Mouse (Mus musculus) B cell, adult 62 days (primary cell): Measurements from ENCODE around the gene Gm5286. TPM values are rescaled to one million over a fixed set of nuclear protein-coding genes. Genes with fewer than 3 reads are reported as not detected.

ENCODE experiments used
- total RNA-seq: library from RNA; stranded (reverse); gene quantifications from 4 replicates; pipeline ENCODE4 v1.2.4, GENCODE M21; 2023

The Gm5286 gene
- not detected in 4 replicates for total RNA-seq

GRCm38 (mm10) chr3:94196414-94196813 is at the start of gene Gm5286:
Gene Gm5286, plus strand, starts transcription at chr3:94196714.

DNA sequence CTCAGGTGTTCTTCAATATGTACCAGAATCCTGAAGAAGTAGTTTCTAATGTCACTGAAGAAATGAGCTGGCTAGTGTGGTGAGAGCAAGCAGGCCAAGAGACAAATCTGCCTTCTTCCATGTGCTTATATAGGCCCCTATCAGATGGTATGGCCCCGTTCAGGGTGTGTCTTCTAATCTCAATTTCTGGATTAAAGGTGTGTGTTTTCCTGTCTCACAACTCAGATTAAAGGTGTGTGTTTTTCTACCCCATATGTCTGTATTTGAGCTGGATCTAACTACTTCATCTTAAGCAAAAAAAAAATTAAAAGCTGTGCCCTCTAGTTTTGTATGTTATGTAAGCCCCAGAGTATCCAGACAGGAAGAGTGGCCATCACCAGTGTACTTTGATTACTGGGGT is 18.4 kb upstream of the Gm5286 start, which contains the start of gene Gm10696:
TSS of gene Gm10696 (minus strand) at position 101 of the 400 bp plus-strand sequence.

Other genes starting within 250 kb of the Gm5286 start
- gene Tdpoz5, start 235.4 kb upstream of the Gm5286 start, total RNA-seq: not detected in 4 replicates
- gene Gm9125, start 141.8 kb upstream of the Gm5286 start, total RNA-seq: not detected in 4 replicates
- gene Gm10697, start 124.1 kb upstream of the Gm5286 start, total RNA-seq: not detected in 4 replicates
- gene Gm10696, start 18.5 kb upstream of the Gm5286 start, total RNA-seq: not detected in 4 replicates
- gene Gm4778, start 67.3 kb downstream of the Gm5286 start, total RNA-seq: not detected in 4 replicates
- gene Them4, start 113.4 kb downstream of the Gm5286 start, total RNA-seq: 1.8 to 2.0 TPM (median 1.9 TPM) in 4 replicates
- gene Them5, start 145.4 kb downstream of the Gm5286 start, total RNA-seq: not detected in 4 replicates
- gene C2cd4d, start 165.7 kb downstream of the Gm5286 start, total RNA-seq: not detected in 4 replicates
- 0.25 TPM in 1 of 4 replicates, not detected in the others for gene Rorc, start 176.1 kb downstream of the Gm5286 start, total RNA-seq
- gene Lingo4, start 201.8 kb downstream of the Gm5286 start, total RNA-seq: not detected in 4 replicates
- gene Tdrkh, start 216.6 kb downstream of the Gm5286 start, total RNA-seq: 1.1 to 2.9 TPM (median 2.0 TPM) in 4 replicates
- 27.7 to 37.1 TPM (median 31.7 TPM) in 4 replicates for gene Mrpl9, start 246.6 kb downstream of the Gm5286 start, total RNA-seq
- not detected in 4 replicates for gene Oaz3, start 247.2 kb downstream of the Gm5286 start, total RNA-seq